Mouse (Mus musculus) ES-E14 (cell line): ENCODE results near the gene Tmem80. TPM values are rescaled to one million over a fixed set of nuclear protein-coding genes. Genes with fewer than 3 reads are reported as not detected.

Source experiments
- DNase-seq: peaks from one replicate; pipeline ENCODE4 v3.0.0-alpha.2; 2013; ENCODE audit warnings: low read depth, low spot score
- H3K27ac ChIP-seq: 2 replicates; pipeline ENCODE4 v1.5.1; 2012; ENCODE audit warnings: low read depth, mild to moderate bottlenecking, low read length, moderate library complexity, mixed read lengths; ENCODE audit not compliant: poor library complexity, insufficient read depth, severe bottlenecking
- H3K36me3 ChIP-seq: 2 replicates; pipeline ENCODE4 v1.6.1; 2012; ENCODE audit warnings: mild to moderate bottlenecking, low read length, moderate library complexity, mixed read lengths; ENCODE audit not compliant: control insufficient read depth, poor library complexity, insufficient read depth, severe bottlenecking
- H3K4me1 ChIP-seq, 2 experiments: fragments of 150-350 bp in 1 of 2; sonication (generic) in 1 of 2; 2 replicates each; pipeline ENCODE4 v1.6.1; 2012; ENCODE audit warnings: low read length in 2 of 2, mild to moderate bottlenecking in 1 of 2, mixed read lengths in 1 of 2; ENCODE audit not compliant: control insufficient read depth in 2 of 2, insufficient read depth in 2 of 2, poor library complexity in 1 of 2
- H3K4me3 ChIP-seq, 2 experiments: fragments of 150-350 bp in 1 of 2; sonication (generic) in 1 of 2; 2 replicates each; pipeline ENCODE4 v1.5.1; 2012; ENCODE audit warnings: low read length in 2 of 2, low read depth in 1 of 2, mild to moderate bottlenecking in 1 of 2, mixed read lengths in 1 of 2; ENCODE audit not compliant: insufficient read depth in 1 of 2, poor library complexity in 1 of 2, severe bottlenecking in 1 of 2
- H3K9ac ChIP-seq: 2 replicates; pipeline ENCODE4 v1.6.1; 2012; ENCODE audit warnings: low read depth, mild to moderate bottlenecking, low read length, mixed read lengths; ENCODE audit not compliant: poor library complexity, insufficient read depth, severe bottlenecking
- H3K9me3 ChIP-seq: fragments of 150-350 bp; sonication (generic); 2 replicates; pipeline ENCODE4 v1.6.1; 2012; ENCODE audit warnings: low read depth, mild to moderate bottlenecking, low read length; ENCODE audit not compliant: control insufficient read depth, insufficient read depth
- CHD2 ChIP-seq: IDR thresholded peaks from 2 replicates; pipeline ENCODE4 v1.6.1; 2014; ENCODE audit warnings: mild to moderate bottlenecking, low read depth, low read length, inconsistent platforms
- HCFC1 ChIP-seq: IDR thresholded peaks from 2 replicates; pipeline ENCODE4 v1.6.1; 2012; ENCODE audit warnings: low read length, inconsistent platforms, borderline replicate concordance; ENCODE audit not compliant: insufficient read depth
- MAFK ChIP-seq: IDR thresholded peaks from 2 replicates; pipeline ENCODE4 v1.6.1; 2014; ENCODE audit warnings: mild to moderate bottlenecking, low read depth, low read length, inconsistent platforms; ENCODE audit not compliant: insufficient read depth
- ZC3H11A ChIP-seq: IDR thresholded peaks from 2 replicates; pipeline ENCODE4 v1.6.1; 2012; ENCODE audit warnings: low read depth, mild to moderate bottlenecking, inconsistent platforms, low read length, borderline replicate concordance
- ZNF384 ChIP-seq: IDR thresholded peaks from 2 replicates; pipeline ENCODE4 v1.6.1; 2012; ENCODE audit warnings: low read depth, low read length, inconsistent platforms
- in situ Hi-C, 2 experiments: fragments of 600-800 bp; cut with MboI; formaldehyde crosslinking; loops; one replicate each; pipeline ENCODE4 v1.15.1; 2025; ENCODE audit warnings: low sequenced_read_pairs in 2 of 2, inconsistent platforms in 1 of 2; ENCODE audit not compliant: unreplicated experiment in 2 of 2
- total RNA-seq: library from RNA; depleted of rRNA; stranded (reverse); fragments of 300-350 nt; gene quantifications from 2 replicates; pipeline ENCODE4 v1.2.3, GENCODE M21; 2012; rRNA removed

Tmem80 gene
- total RNA-seq, 1 experiment, result 9.7 TPM

DNA sequence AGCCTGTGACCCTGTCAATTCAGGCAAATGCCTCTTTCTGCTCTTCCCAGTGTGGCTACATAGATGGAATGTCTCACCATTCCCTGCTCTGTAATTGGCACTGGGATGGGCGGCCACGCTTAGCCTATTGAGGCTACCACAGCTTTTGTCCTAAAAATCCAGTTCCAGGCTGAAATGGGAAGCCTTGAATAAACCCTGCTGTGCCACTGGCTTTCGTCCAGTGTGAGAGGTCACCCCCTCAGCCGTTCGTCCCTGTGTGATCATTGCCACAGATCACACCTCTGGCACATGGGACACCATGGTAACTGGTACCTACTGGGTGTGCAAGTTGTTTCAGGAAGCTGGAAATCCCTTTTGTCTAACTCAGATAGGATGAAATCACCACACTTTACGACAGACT is 46.1 kb downstream of the Tmem80 start:
- TF ChIP-seq CHD2, result no peak
- TF ChIP-seq ZNF384, result no peak
- no peak for TF ChIP-seq HCFC1
- TF ChIP-seq MAFK, result no peak
- TF ChIP-seq ZC3H11A, result no peak
- in situ Hi-C loops, result no loop called here
- Histone ChIP-seq H3K9ac (no peak overlapping the region), H3K9me3 (no peaks in the 10 kb centered on the region), H3K36me3 (no peaks in the 10 kb centered on the region), H3K4me1 (peaks cover 11 to 17% of the 10 kb centered on the region in 2 experiments), H3K4me3 (no peak overlapping the region), H3K27ac (peak overlapping the region; percentile 23; the same call in 1 of the 2 replicates)
- DNase-seq, result no peak

DNA sequence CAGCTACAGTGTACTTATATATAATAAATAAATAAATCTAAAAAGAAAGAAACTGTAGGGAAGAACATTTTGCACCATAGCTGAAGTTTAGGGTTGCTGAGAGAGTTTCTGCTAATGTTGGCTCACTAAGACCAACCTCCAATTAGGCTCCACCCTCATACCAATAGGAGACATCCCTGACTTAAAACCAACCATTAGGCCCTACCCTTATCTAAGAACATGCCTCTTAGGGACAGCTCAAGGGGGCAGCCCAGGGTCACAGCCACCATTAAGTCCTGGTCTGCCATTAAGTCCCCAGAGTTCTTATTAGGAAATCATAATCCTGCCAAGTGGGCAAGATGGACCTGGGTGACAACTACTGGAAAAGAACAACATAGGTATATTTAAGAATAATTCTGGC is 46.9 kb downstream of the Tmem80 start:
- Histone ChIP-seq H3K4me3 (no peak overlapping the region), H3K9me3 (no peaks in the 10 kb centered on the region), H3K27ac (no peak overlapping the region), H3K9ac (no peak overlapping the region), H3K36me3 (no peaks in the 10 kb centered on the region), H3K4me1 (peaks cover 11 to 17% of the 10 kb centered on the region in 2 experiments)
- in situ Hi-C loops, result no loop called here
- no peak for DNase-seq
- TF ChIP-seq MAFK (no peak), ZNF384 (no peak), CHD2 (no peak), ZC3H11A (no peak), HCFC1 (no peak)

DNA sequence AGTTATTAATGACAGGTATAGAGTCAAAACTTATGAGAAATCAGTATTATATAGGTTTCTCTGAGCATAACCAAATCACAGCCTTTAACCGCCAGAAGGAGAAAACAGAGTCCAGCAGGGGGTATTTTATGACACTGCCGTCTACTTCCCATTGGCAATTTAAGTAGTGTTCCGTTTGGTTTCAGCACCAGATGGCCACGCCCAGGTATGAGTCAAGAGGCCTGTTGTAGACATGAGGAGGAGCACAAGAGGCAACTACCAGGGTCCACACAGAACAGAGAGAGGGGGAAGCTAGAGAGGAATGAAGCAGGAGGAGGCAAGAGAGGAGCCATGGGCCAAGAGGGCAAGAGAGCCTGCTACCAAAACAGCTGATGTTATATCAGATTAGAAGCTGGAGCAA is 52.0 kb downstream of the Tmem80 start:
- Histone ChIP-seq H3K36me3 (no peaks in the 10 kb centered on the region), H3K27ac (no peak overlapping the region), H3K9me3 (no peaks in the 10 kb centered on the region), H3K4me1 (peaks cover 2 to 15% of the 10 kb centered on the region in 2 experiments; a peak in 2 of 4 replicates), H3K4me3 (no peak overlapping the region), H3K9ac (no peak overlapping the region)
- TF ChIP-seq CHD2, result no peak
- no peak for TF ChIP-seq HCFC1
- TF ChIP-seq ZNF384, result no peak
- no peak for TF ChIP-seq MAFK
- TF ChIP-seq ZC3H11A, result no peak
- in situ Hi-C loops, result no loop called here
- no peak for DNase-seq

DNA sequence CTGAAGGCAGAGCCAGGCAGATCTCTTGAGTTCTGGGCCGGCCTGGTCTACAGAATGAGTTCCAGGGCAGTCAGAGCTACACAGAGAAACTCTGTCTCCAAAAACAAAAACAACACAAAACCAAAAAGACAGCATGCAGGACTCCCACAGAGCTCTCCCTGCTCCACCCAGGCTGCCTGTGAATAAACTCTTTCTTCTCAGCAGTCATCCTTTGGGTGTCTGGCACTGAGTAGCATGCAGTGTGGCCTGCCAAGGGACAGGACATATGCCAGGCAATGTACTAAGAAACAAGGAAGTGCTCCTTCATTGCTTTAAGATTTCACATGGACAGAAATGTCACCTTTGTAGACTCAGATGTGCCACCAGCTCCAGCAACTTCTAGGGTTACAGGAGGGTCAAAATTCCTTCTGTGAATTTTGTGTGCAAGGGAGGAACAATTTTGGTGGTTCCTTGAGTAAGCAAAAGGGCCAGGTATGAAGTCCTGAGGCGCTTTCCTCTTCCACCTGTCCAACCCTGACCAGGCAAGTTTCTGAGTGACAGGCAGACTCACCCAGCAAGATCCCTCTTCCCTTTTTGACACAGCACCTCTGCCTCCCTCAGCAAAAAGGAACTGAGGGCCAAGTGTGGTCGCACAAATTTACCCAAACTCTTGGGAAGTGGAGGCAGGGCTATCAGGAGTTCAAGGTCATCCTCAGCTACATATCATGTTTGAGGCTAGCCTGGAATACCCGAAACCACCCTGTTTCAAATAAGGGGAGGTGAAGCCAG is 53.7 kb downstream of the Tmem80 start:
- DNase-seq, result no peak
- no peaks in the 10 kb centered on the region for H3K36me3 ChIP-seq
- no peak overlapping the region for H3K4me3 ChIP-seq
- no peaks in the 10 kb centered on the region for H3K9me3 ChIP-seq
- no peak overlapping the region for H3K27ac ChIP-seq
- TF ChIP-seq ZNF384 (no peak), MAFK (no peak), HCFC1 (no peak), CHD2 (no peak), ZC3H11A (no peak)
- no peak overlapping the region for H3K9ac ChIP-seq
- in situ Hi-C loops, result no loop called here
- peaks cover 0 to 15% of the 10 kb centered on the region in 2 experiments; a peak in 1 of 4 replicates for H3K4me1 ChIP-seq

Other genes with a start within 250 kb of the Tmem80 start
- gene Pkp3, start 249.5 kb upstream of the Tmem80 start, total RNA-seq, result 8.0 and 12.2 TPM in 2 replicates
- gene Sigirr, start 227.2 kb upstream of the Tmem80 start, total RNA-seq, result 18.2 and 56.2 TPM in 2 replicates
- 26.4 and 102 TPM in 2 replicates for gene Ano9, start 209.9 kb upstream of the Tmem80 start, total RNA-seq
- gene Ptdss2, start 205.4 kb upstream of the Tmem80 start, total RNA-seq, result 65.1 and 82.8 TPM in 2 replicates
- 61.9 and 70.3 TPM in 2 replicates for gene Rnh1, start 154.9 kb upstream of the Tmem80 start, total RNA-seq
- 130 and 133 TPM in 2 replicates for gene Hras, start 133.7 kb upstream of the Tmem80 start, total RNA-seq
- 3.3 and 3.9 TPM in 2 replicates for gene Lrrc56, start 133.6 kb upstream of the Tmem80 start, total RNA-seq
- gene Lmntd2, start 113.7 kb upstream of the Tmem80 start, total RNA-seq, result 4.0 and 6.4 TPM in 2 replicates
- gene Rassf7, start 111.9 kb upstream of the Tmem80 start, total RNA-seq, result 32.2 and 44.3 TPM in 2 replicates
- 101 and 107 TPM in 2 replicates for gene Phrf1, start 99.0 kb upstream of the Tmem80 start, total RNA-seq
- 0.58 and 0.67 TPM in 2 replicates for gene Irf7, start 61.3 kb upstream of the Tmem80 start, total RNA-seq
- 0.13 and 0.26 TPM in 2 replicates for gene Cdhr5, start 51.0 kb upstream of the Tmem80 start, total RNA-seq
- 12.0 and 31.9 TPM in 2 replicates for gene Sct, start 48.6 kb upstream of the Tmem80 start, total RNA-seq
- 0.76 and 0.95 TPM in 2 replicates for gene Drd4, start 35.7 kb upstream of the Tmem80 start, total RNA-seq
- gene Deaf1, start within 50 bp of the Tmem80 start, total RNA-seq, result 23.7 and 31.1 TPM in 2 replicates
- 9.7 and 10.4 TPM in 2 replicates for gene Eps8l2, start 11.1 kb downstream of the Tmem80 start, total RNA-seq
- gene Taldo1, start 64.5 kb downstream of the Tmem80 start, total RNA-seq, result 327 and 432 TPM in 2 replicates
- 25.9 and 41.2 TPM in 2 replicates for gene Gatd1, start 86.4 kb downstream of the Tmem80 start, total RNA-seq
- gene Cend1, start 101.8 kb downstream of the Tmem80 start, total RNA-seq, result 1.5 and 2.7 TPM in 2 replicates
- gene Slc25a22, start 110.2 kb downstream of the Tmem80 start, total RNA-seq, result 16.2 and 19.8 TPM in 2 replicates
- gene Pidd1, start 116.3 kb downstream of the Tmem80 start, total RNA-seq, result 23.4 and 36.0 TPM in 2 replicates
- 3,085 and 4,150 TPM in 2 replicates for gene Rplp2, start 119.6 kb downstream of the Tmem80 start, total RNA-seq
- gene Pnpla2, start 127.5 kb downstream of the Tmem80 start, total RNA-seq, result 10.7 and 12.7 TPM in 2 replicates
- 5.8 and 11.7 TPM in 2 replicates for gene Cracr2b, start 133.4 kb downstream of the Tmem80 start, total RNA-seq
- gene Cd151, start 139.7 kb downstream of the Tmem80 start, total RNA-seq, result 238 and 257 TPM in 2 replicates
- 110 and 120 TPM in 2 replicates for gene Polr2l, start 147.4 kb downstream of the Tmem80 start, total RNA-seq
- gene Tspan4, start 147.5 kb downstream of the Tmem80 start, total RNA-seq, result 75.9 and 98.8 TPM in 2 replicates
- 30.1 and 46.1 TPM in 2 replicates for gene Chid1, start 212.1 kb downstream of the Tmem80 start, total RNA-seq
- gene Ap2a2, start 234.4 kb downstream of the Tmem80 start, total RNA-seq, result 98.8 and 103 TPM in 2 replicates